8 mouse cellular contexts compared by ENCODE assay signal in genomic region chr19:56547456-56548229, GRCm38 (mm10). TPM values are rescaled to one million over a fixed set of nuclear protein-coding genes. Genes with fewer than 3 reads are reported as not detected.
DNase-seq lines count a peak whose midpoint lies in the region; ATAC-seq and TF ChIP-seq lines count a peak whose summit lies in the region.

Gene Dclre1a (minus strand): TSS chr19:56548222.

- H3K27ac ChIP-seq in forebrain, embryonic 10.5 days = peak within 1 kb of the TSS; percentile 99
- H3K27ac ChIP-seq in neural tube, embryonic 13.5 days (replicated peaks) = peak within 1 kb of the TSS; percentile 96

- 11% methylated on average over 20 of the region's 20 CpGs for WGBS in forebrain, embryonic 10.5 days
- WGBS in neural tube, embryonic 13.5 days = 11% methylated on average over 20 of the region's 20 CpGs

- peak within 1 kb of the TSS; percentile 99 for H3K4me3 ChIP-seq in forebrain, embryonic 10.5 days
- H3K4me3 ChIP-seq in neural tube, embryonic 13.5 days = peak within 1 kb of the TSS; percentile 77

- peaks cover 30% of the 10 kb centered on the region for H3K4me1 ChIP-seq in forebrain, embryonic 10.5 days
- peaks cover 23% of the 10 kb centered on the region for H3K4me1 ChIP-seq in neural tube, embryonic 13.5 days (replicated peaks)

- ATAC-seq in neural tube, embryonic 13.5 days (ENCODE audit: low read depth) = peak; percentile 85

- H3K36me3 ChIP-seq in forebrain, embryonic 10.5 days (replicated peaks) = peaks cover 38% of the 10 kb centered on the region
- H3K36me3 ChIP-seq in neural tube, embryonic 13.5 days = peaks cover 26% of the 10 kb centered on the region

- H3K4me2 ChIP-seq in neural tube, embryonic 13.5 days = peak within 1 kb of the TSS; percentile 80

- no peaks in the 10 kb centered on the region for H3K9me3 ChIP-seq in forebrain, embryonic 10.5 days
- H3K9me3 ChIP-seq in neural tube, embryonic 13.5 days = no peaks in the 10 kb centered on the region

- H3K27me3 ChIP-seq in forebrain, embryonic 10.5 days (ENCODE audit: poor library complexity, severe bottlenecking) = no peaks in the 10 kb centered on the region
- H3K27me3 ChIP-seq in neural tube, embryonic 13.5 days = no peaks in the 10 kb centered on the region

- TF ChIP-seq POLR2A in brain, embryonic 14.5 days (IDR thresholded peaks at IDR 0.05; ENCODE audit: borderline replicate concordance, extremely low read depth, insufficient read depth, insufficient read length, poor library complexity, severe bottlenecking) = peak; percentile 25; the same call in 1 of the 2 replicates

- intact Hi-C loops in heart, postnatal 10 days (cut with DNase I) = no loop called here

- DNase-seq in CD8-positive naive resting alpha-beta T cell, adult 2 months (ENCODE audit: low read depth in 2 of 2, low spot score in 2 of 2) = peak; percentile 56 to 59
- peak; percentile 88 for DNase-seq in brain, embryonic 14.5 days (ENCODE audit: low read depth)
- DNase-seq in forebrain, embryonic 10.5 days (ENCODE audit: extremely low spot score, low spot score) = peak; percentile 68
- peak; percentile 78 to 81 for DNase-seq in heart, postnatal 10 days
- DNase-seq in kidney, postnatal 4 days = peak; percentile 83 to 87
- peak; percentile 72 to 74 for DNase-seq in lung, adult 18-20 months
- peak; percentile 56 to 67 for DNase-seq in thymus, adult 18-20 months

- peak; percentile 24; the same call in 1 of the 2 replicates for TF ChIP-seq CTCF in brain, embryonic 14.5 days (IDR thresholded peaks at IDR 0.05; ENCODE audit: borderline replicate concordance, extremely low read depth, insufficient read depth, insufficient read length)

- peak within 1 kb of the TSS; percentile 90 for H3K9ac ChIP-seq in neural tube, embryonic 13.5 days

RNA-seq across cellular contexts. Expression of gene Dclre1a, which starts in this region (rescaled TPM):
- 9.4 and 9.7 TPM in 2 replicates for polyA plus RNA-seq in brain, embryonic 14.5 days (2012; rRNA removed)
- polyA plus RNA-seq in forebrain, embryonic 10.5 days (2016; fragmentation: Nextera tagmentation; extraction: Ambion mirVana) = 19.5 and 20.3 TPM in 2 replicates
- total RNA-seq in heart, postnatal 10 days (2021) = 10 to 100 TPM; 11.2 to 11.7 TPM
- polyA plus RNA-seq in neural tube, embryonic 13.5 days (2015; fragmentation: Nextera tagmentation; extraction: Ambion mirVana) = 10.5 and 14.1 TPM in 2 replicates

Comparison
In these comparisons a context has a peak if more than half of its experiments do, and no peak if none do; other contexts are left out.
1. Peak in every context shown above with its lines: DNase-seq, ATAC-seq, H3K4me3 ChIP-seq and H3K27ac ChIP-seq.